ENCODE assay signal across 11 mouse cellular contexts in genomic region chr1:38566101-38566678, GRCm38 (mm10).
DNase-seq lines count a peak whose midpoint lies in the region; ATAC-seq and TF ChIP-seq lines count a peak whose summit lies in the region.
"Had no signal": no experiment of that assay in that cellular context is flagged by ENCODE, and none has a peak within 500 bp of the region (broad histone marks: within the 10 kb centered on the region; RNA-seq: fewer than 3 reads in every experiment).

No protein-coding gene starts in this region.

- no peak overlapping the region for H3K9ac ChIP-seq in kidney, embryonic 16.5 days (replicated peaks; ENCODE audit: low read length)
- H3K9ac ChIP-seq in embryonic facial prominence, embryonic 12.5 days, result no peak overlapping the region
- no peak overlapping the region for H3K9ac ChIP-seq in forebrain, postnatal 0 days
- H3K9ac ChIP-seq in midbrain, embryonic 13.5 days (replicated peaks), result no peak overlapping the region
- H3K9ac ChIP-seq: limb, embryonic 15.5 days had no signal

- TF ChIP-seq CTCF in forebrain, postnatal 0 days (IDR thresholded peaks at IDR 0.05; ENCODE audit: low read depth), result no peak

- DNase-seq in kidney, postnatal 4 days, result no peak
- DNase-seq in forebrain, postnatal 0 days, result no peak
- no peak for DNase-seq in right cerebral cortex, postnatal 4 days
- no peak for DNase-seq in urinary bladder, postnatal 4 days (ENCODE audit: low spot score in 2 of 2)
- DNase-seq: layer of hippocampus, adult 9-11 months had no signal

- no peak for ATAC-seq in kidney, embryonic 16.5 days (ENCODE audit: low FRiP score, low TSS enrichment)
- no peak for ATAC-seq in embryonic facial prominence, embryonic 12.5 days (ENCODE audit: insufficient number of reproducible peaks, insufficient read depth, low FRiP score, low TSS enrichment)
- no peak for ATAC-seq in forebrain, postnatal 0 days
- ATAC-seq in midbrain, embryonic 13.5 days, result peak; percentile 65
- ATAC-seq in granulocyte monocyte progenitor cell, adult 5-6 weeks (replicated peaks; ENCODE audit: poor library complexity, severe bottlenecking), result no peak
- ATAC-seq: intestine, embryonic 16.5 days had no signal

- H3K36me3 ChIP-seq in kidney, embryonic 16.5 days (ENCODE audit: insufficient read depth, low read length), result no peaks in the 10 kb centered on the region
- no peaks in the 10 kb centered on the region for H3K36me3 ChIP-seq in embryonic facial prominence, embryonic 12.5 days
- no peaks in the 10 kb centered on the region for H3K36me3 ChIP-seq in forebrain, postnatal 0 days (ENCODE audit: insufficient read depth)
- H3K36me3 ChIP-seq in midbrain, embryonic 13.5 days, result no peaks in the 10 kb centered on the region
- H3K36me3 ChIP-seq: limb, embryonic 15.5 days had no signal

- H3K9me3 ChIP-seq in kidney, embryonic 16.5 days (ENCODE audit: low read length), result no peaks in the 10 kb centered on the region
- no peaks in the 10 kb centered on the region for H3K9me3 ChIP-seq in embryonic facial prominence, embryonic 12.5 days
- no peaks in the 10 kb centered on the region for H3K9me3 ChIP-seq in forebrain, postnatal 0 days (ENCODE audit: low read length)
- no peaks in the 10 kb centered on the region for H3K9me3 ChIP-seq in midbrain, embryonic 13.5 days
- H3K9me3 ChIP-seq: limb, embryonic 15.5 days had no signal

- no peaks in the 10 kb centered on the region for H3K27me3 ChIP-seq in kidney, embryonic 16.5 days (ENCODE audit: insufficient read depth, low read length)
- H3K27me3 ChIP-seq in embryonic facial prominence, embryonic 12.5 days, result no peaks in the 10 kb centered on the region
- no peaks in the 10 kb centered on the region for H3K27me3 ChIP-seq in forebrain, postnatal 0 days (ENCODE audit: insufficient read depth, low read length)
- no peaks in the 10 kb centered on the region for H3K27me3 ChIP-seq in midbrain, embryonic 13.5 days
- H3K27me3 ChIP-seq: limb, embryonic 15.5 days had no signal

- peaks cover 32% of the 10 kb centered on the region for H3K4me1 ChIP-seq in kidney, embryonic 16.5 days (ENCODE audit: insufficient read depth, low read length)
- H3K4me1 ChIP-seq in embryonic facial prominence, embryonic 12.5 days, result peaks cover 39% of the 10 kb centered on the region
- H3K4me1 ChIP-seq in forebrain, postnatal 0 days (ENCODE audit: insufficient read depth), result peaks cover 30% of the 10 kb centered on the region
- H3K4me1 ChIP-seq in midbrain, embryonic 13.5 days (replicated peaks), result peaks cover 77% of the 10 kb centered on the region

- peak overlapping the region; percentile 19 for H3K4me2 ChIP-seq in kidney, embryonic 16.5 days (replicated peaks; ENCODE audit: low read depth, low read length)
- H3K4me2 ChIP-seq in embryonic facial prominence, embryonic 12.5 days (replicated peaks), result no peak overlapping the region
- 0 out of 2 replicates have a peak overlapping the region, but pooled peaks have one; percentile 1 for H3K4me2 ChIP-seq in forebrain, postnatal 0 days (ENCODE audit: low read depth)
- H3K4me2 ChIP-seq in midbrain, embryonic 13.5 days (replicated peaks), result peak overlapping the region; percentile 14
- H3K4me2 ChIP-seq: limb, embryonic 15.5 days had no signal

- no peak overlapping the region for H3K27ac ChIP-seq in kidney, embryonic 16.5 days (ENCODE audit: low read length)
- peak overlapping the region; percentile 26; the same call in 1 of the 2 replicates for H3K27ac ChIP-seq in embryonic facial prominence, embryonic 12.5 days
- H3K27ac ChIP-seq in forebrain, postnatal 0 days (ENCODE audit: low read depth, low read length), result 0 out of 2 replicates have a peak overlapping the region, but pooled peaks have one; percentile 4
- peak overlapping the region; percentile 86 for H3K27ac ChIP-seq in midbrain, embryonic 13.5 days
- H3K27ac ChIP-seq: limb, embryonic 15.5 days had no signal

- no peak overlapping the region for H3K4me3 ChIP-seq in kidney, embryonic 16.5 days (ENCODE audit: low read length)
- no peak overlapping the region for H3K4me3 ChIP-seq in embryonic facial prominence, embryonic 12.5 days
- H3K4me3 ChIP-seq in forebrain, postnatal 0 days (ENCODE audit: low read depth, low read length), result no peak overlapping the region
- H3K4me3 ChIP-seq in midbrain, embryonic 13.5 days (replicated peaks), result no peak overlapping the region
- H3K4me3 ChIP-seq: limb, embryonic 15.5 days had no signal

- WGBS in kidney, embryonic 16.5 days, result 39% methylated on average over 9 of the region's 9 CpGs
- 52% methylated on average over 9 of the region's 9 CpGs for WGBS in embryonic facial prominence, embryonic 12.5 days
- 39% methylated on average over 9 of the region's 9 CpGs for WGBS in forebrain, postnatal 0 days
- WGBS in midbrain, embryonic 13.5 days, result 27% methylated on average over 9 of the region's 9 CpGs
